Mouse (Mus musculus): ENCODE results near the gene Trnau1ap. TPM values are rescaled to one million over a fixed set of nuclear protein-coding genes. Genes with fewer than 3 reads are reported as not detected.

Gene Trnau1ap
- polyA plus RNA-seq, 1 experiment from 2014 or later = 26.9 TPM

- Histone ChIP-seq H3K9me3 (replicated peaks; ENCODE audit: control insufficient read depth, low read length) (no peaks in the 10 kb centered on the region), H3K9ac (ENCODE audit: low read depth, low read length) (no peak overlapping the region), H3K27me3 (ENCODE audit: control insufficient read depth, insufficient read depth, low read depth, low read length) (no peaks in the 10 kb centered on the region), H3K4me2 (ENCODE audit: low read depth, low read length) (no peak overlapping the region), H3K4me1 (ENCODE audit: control insufficient read depth, low read depth, low read length) (peaks cover 46% of the 10 kb centered on the region), H3K4me3 (ENCODE audit: low read depth, low read length) (no peak overlapping the region), H3K27ac (ENCODE audit: low read length) (no peak overlapping the region), H3K36me3 (ENCODE audit: control insufficient read depth, insufficient read depth) (peaks cover 35% of the 10 kb centered on the region)
- 76% methylated on average over 3 of the region's 3 CpGs for WGBS (ENCODE audit: insufficient replicate concordance)
- no peak for ATAC-seq (ENCODE audit: low read depth)
Observed at GRCm38 (mm10) chr4:132355403-132355802, 26.1 kb upstream of the Trnau1ap start.

GRCm38 (mm10) chr4:132354571-132354970 is 25.2 kb upstream of the Trnau1ap start:
- Histone ChIP-seq H3K4me2 (ENCODE audit: low read depth, low read length) (no peak overlapping the region), H3K36me3 (ENCODE audit: control insufficient read depth, insufficient read depth) (peaks cover 30% of the 10 kb centered on the region), H3K4me3 (ENCODE audit: low read depth, low read length) (no peak overlapping the region), H3K27ac (ENCODE audit: low read length) (peak overlapping the region; percentile 95), H3K9ac (ENCODE audit: low read depth, low read length) (no peak overlapping the region), H3K9me3 (replicated peaks; ENCODE audit: control insufficient read depth, low read length) (no peaks in the 10 kb centered on the region), H3K27me3 (ENCODE audit: control insufficient read depth, insufficient read depth, low read depth, low read length) (no peaks in the 10 kb centered on the region), H3K4me1 (ENCODE audit: control insufficient read depth, low read depth, low read length) (peaks cover 46% of the 10 kb centered on the region)
- WGBS (ENCODE audit: insufficient replicate concordance) = 83% methylated on average over 4 of the region's 4 CpGs
- no peak for ATAC-seq (ENCODE audit: low read depth)

DNA sequence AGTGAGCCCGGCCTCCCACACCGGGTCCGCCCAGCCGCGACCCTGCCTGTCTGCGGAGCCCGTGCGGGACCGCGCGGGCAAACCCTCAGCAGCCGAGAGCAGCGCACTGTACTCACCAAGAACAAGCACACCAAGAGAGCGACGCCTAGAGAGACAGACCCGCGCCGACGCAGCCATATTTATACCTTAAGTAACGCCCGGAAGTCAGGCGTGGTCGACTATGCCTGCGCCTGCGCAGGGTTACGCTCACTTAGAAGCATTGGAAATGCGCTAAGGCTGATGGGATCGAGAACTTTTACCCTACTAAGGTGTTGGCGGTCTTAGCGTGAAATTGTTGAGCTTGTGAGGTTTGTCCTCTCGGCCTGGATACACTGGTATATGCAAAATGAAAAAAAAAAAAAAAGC is 24.1 kb upstream of the Trnau1ap start, which contains the start of gene Rcc1:
TSS of gene Rcc1 (minus strand) at position 125 of the 405 bp plus-strand sequence.
- H3K36me3 ChIP-seq (ENCODE audit: control insufficient read depth, insufficient read depth) = peaks cover 27% of the 10 kb centered on the region
- H3K4me3 ChIP-seq (ENCODE audit: low read depth, low read length) = peak within 1 kb of the TSS; percentile 88
- H3K9me3 ChIP-seq (replicated peaks; ENCODE audit: control insufficient read depth, low read length) = no peaks in the 10 kb centered on the region
- H3K27me3 ChIP-seq (ENCODE audit: control insufficient read depth, insufficient read depth, low read depth, low read length) = no peaks in the 10 kb centered on the region
- peak within 1 kb of the TSS; percentile 74 for H3K4me2 ChIP-seq (ENCODE audit: low read depth, low read length)
- H3K27ac ChIP-seq (ENCODE audit: low read length) = peak within 1 kb of the TSS; percentile 95
- H3K9ac ChIP-seq (ENCODE audit: low read depth, low read length) = peak within 1 kb of the TSS; percentile 93
- peaks cover 46% of the 10 kb centered on the region for H3K4me1 ChIP-seq (ENCODE audit: control insufficient read depth, low read depth, low read length)
- ATAC-seq (ENCODE audit: low read depth) = peak; percentile 88
- WGBS (ENCODE audit: insufficient replicate concordance) = under 1% methylated on average over 31 of the region's 31 CpGs

GRCm38 (mm10) chr4:132352739-132353138 is 23.4 kb upstream of the Trnau1ap start:
- H3K4me3 ChIP-seq (ENCODE audit: low read depth, low read length) = peak overlapping the region; percentile 88
- under 1% methylated on average over 14 of the region's 14 CpGs for WGBS (ENCODE audit: insufficient replicate concordance)
- peaks cover 46% of the 10 kb centered on the region for H3K4me1 ChIP-seq (ENCODE audit: control insufficient read depth, low read depth, low read length)
- peak overlapping the region; percentile 93 for H3K9ac ChIP-seq (ENCODE audit: low read depth, low read length)
- no peaks in the 10 kb centered on the region for H3K9me3 ChIP-seq (replicated peaks; ENCODE audit: control insufficient read depth, low read length)
- H3K36me3 ChIP-seq (ENCODE audit: control insufficient read depth, insufficient read depth) = peaks cover 20% of the 10 kb centered on the region
- ATAC-seq (ENCODE audit: low read depth) = no peak
- H3K4me2 ChIP-seq (ENCODE audit: low read depth, low read length) = peak overlapping the region; percentile 74
- H3K27ac ChIP-seq (ENCODE audit: low read length) = peak overlapping the region; percentile 95
- H3K27me3 ChIP-seq (ENCODE audit: control insufficient read depth, insufficient read depth, low read depth, low read length) = no peaks in the 10 kb centered on the region

- Histone ChIP-seq H3K27ac (ENCODE audit: low read length) (peak overlapping the region; percentile 65), H3K4me1 (ENCODE audit: control insufficient read depth, low read depth, low read length) (peaks cover 38% of the 10 kb centered on the region)
Observed at GRCm38 (mm10) chr4:132351401-132351800, 22.1 kb upstream of the Trnau1ap start.

GRCm38 (mm10) chr4:132350854-132351253 is 21.5 kb upstream of the Trnau1ap start:
- no peak for ATAC-seq (ENCODE audit: low read depth)
- no peak overlapping the region for H3K4me3 ChIP-seq (ENCODE audit: low read depth, low read length)
- no peak overlapping the region; the same call in 1 of the 2 replicates for H3K9ac ChIP-seq (ENCODE audit: low read depth, low read length)
- peak overlapping the region; percentile 65 for H3K27ac ChIP-seq (ENCODE audit: low read length)
- no peaks in the 10 kb centered on the region for H3K9me3 ChIP-seq (replicated peaks; ENCODE audit: control insufficient read depth, low read length)
- no peaks in the 10 kb centered on the region for H3K27me3 ChIP-seq (ENCODE audit: control insufficient read depth, insufficient read depth, low read depth, low read length)
- peaks cover 14% of the 10 kb centered on the region for H3K36me3 ChIP-seq (ENCODE audit: control insufficient read depth, insufficient read depth)
- WGBS (ENCODE audit: insufficient replicate concordance) = 56% methylated on average over 3 of the region's 3 CpGs
- H3K4me2 ChIP-seq (ENCODE audit: low read depth, low read length) = no peak overlapping the region
- H3K4me1 ChIP-seq (ENCODE audit: control insufficient read depth, low read depth, low read length) = peaks cover 33% of the 10 kb centered on the region

More at GRCm38 (mm10) chr4:132351401-132351800, 22.1 kb upstream of the Trnau1ap start:
- Histone ChIP-seq H3K4me3 (ENCODE audit: low read depth, low read length) (peak overlapping the region; percentile 88), H3K9ac (ENCODE audit: low read depth, low read length) (peak overlapping the region; percentile 93), H3K27me3 (ENCODE audit: control insufficient read depth, insufficient read depth, low read depth, low read length) (no peaks in the 10 kb centered on the region), H3K36me3 (ENCODE audit: control insufficient read depth, insufficient read depth) (peaks cover 14% of the 10 kb centered on the region), H3K4me2 (ENCODE audit: low read depth, low read length) (peak overlapping the region; percentile 74), H3K9me3 (replicated peaks; ENCODE audit: control insufficient read depth, low read length) (no peaks in the 10 kb centered on the region)
- 26% methylated on average over 1 of the region's 1 CpGs for WGBS (ENCODE audit: insufficient replicate concordance)
- no peak for ATAC-seq (ENCODE audit: low read depth)

DNA sequence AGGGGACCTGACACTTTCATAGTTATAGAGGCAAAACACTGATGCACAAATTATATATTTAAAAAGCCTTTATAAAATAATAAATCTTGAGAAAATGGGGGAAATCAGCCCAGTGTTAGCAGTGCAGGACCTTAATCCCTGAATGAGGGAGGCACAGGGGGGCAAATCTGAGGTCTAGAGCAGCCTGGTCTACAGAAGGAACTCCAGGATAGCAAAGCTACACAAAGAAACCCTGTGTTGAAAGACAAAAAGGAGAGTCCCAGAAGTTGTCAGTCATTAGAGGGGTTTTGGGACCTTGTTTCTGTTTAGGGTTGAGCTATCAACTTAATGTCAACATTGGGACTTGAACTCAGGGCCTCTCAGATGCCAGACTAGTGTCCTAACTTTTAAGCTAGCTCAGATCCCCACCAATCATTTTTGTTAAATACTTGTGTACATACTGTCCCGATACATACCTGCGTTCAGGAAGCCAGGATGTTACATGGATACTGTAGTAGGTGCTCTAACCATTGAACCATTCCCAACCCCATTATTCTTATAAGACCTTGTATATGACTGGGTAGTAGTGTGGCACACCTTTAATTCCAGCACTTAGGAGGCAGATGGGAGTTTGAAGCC is 20.9 kb upstream of the Trnau1ap start:
- H3K27ac ChIP-seq (ENCODE audit: low read length) = no peak overlapping the region
- WGBS (ENCODE audit: insufficient replicate concordance) = 21% methylated on average over 2 of the region's 2 CpGs

GRCm38 (mm10) chr4:132349495-132350122 is 20.3 kb upstream of the Trnau1ap start:
- no peak overlapping the region for H3K27ac ChIP-seq (ENCODE audit: low read length)
- ATAC-seq (ENCODE audit: low read depth) = no peak
- no peak overlapping the region for H3K4me3 ChIP-seq (ENCODE audit: low read depth, low read length)
- H3K36me3 ChIP-seq (ENCODE audit: control insufficient read depth, insufficient read depth) = peaks cover 14% of the 10 kb centered on the region
- H3K4me2 ChIP-seq (ENCODE audit: low read depth, low read length) = no peak overlapping the region
- no peak overlapping the region for H3K9ac ChIP-seq (ENCODE audit: low read depth, low read length)
- WGBS (ENCODE audit: insufficient replicate concordance) = 41% methylated on average over 3 of the region's 3 CpGs
- H3K27me3 ChIP-seq (ENCODE audit: control insufficient read depth, insufficient read depth, low read depth, low read length) = no peaks in the 10 kb centered on the region
- no peaks in the 10 kb centered on the region for H3K9me3 ChIP-seq (replicated peaks; ENCODE audit: control insufficient read depth, low read length)
- H3K4me1 ChIP-seq (ENCODE audit: control insufficient read depth, low read depth, low read length) = peaks cover 29% of the 10 kb centered on the region

More for the DNA sequence above, 20.9 kb upstream of the Trnau1ap start:
- H3K4me3 ChIP-seq (ENCODE audit: low read depth, low read length) = no peak overlapping the region
- H3K9ac ChIP-seq (ENCODE audit: low read depth, low read length) = no peak overlapping the region
- no peak overlapping the region for H3K4me2 ChIP-seq (ENCODE audit: low read depth, low read length)
- H3K9me3 ChIP-seq (replicated peaks; ENCODE audit: control insufficient read depth, low read length) = no peaks in the 10 kb centered on the region
- H3K27me3 ChIP-seq (ENCODE audit: control insufficient read depth, insufficient read depth, low read depth, low read length) = no peaks in the 10 kb centered on the region
- H3K4me1 ChIP-seq (ENCODE audit: control insufficient read depth, low read depth, low read length) = peaks cover 30% of the 10 kb centered on the region
- peaks cover 14% of the 10 kb centered on the region for H3K36me3 ChIP-seq (ENCODE audit: control insufficient read depth, insufficient read depth)
- no peak for ATAC-seq (ENCODE audit: low read depth)

DNA sequence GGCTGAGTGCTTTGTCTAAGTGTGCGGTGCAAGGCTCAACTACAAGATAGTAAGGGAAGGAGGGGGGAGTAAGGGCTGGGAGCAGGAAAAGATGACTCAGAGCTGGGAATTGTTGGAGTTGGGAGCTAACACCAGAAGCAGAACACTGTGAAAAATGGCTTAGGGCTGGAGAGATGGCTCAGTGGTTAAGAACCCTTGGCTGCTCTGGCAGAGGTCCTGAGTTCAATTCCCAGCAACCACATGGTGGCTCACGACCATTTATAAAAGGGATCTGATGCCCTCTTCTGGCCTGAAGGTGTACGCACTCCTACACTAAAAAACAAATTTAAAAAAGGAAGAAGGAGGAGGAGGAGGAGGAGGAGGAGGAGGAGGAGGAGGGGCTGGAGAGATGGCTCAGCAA is 17.3 kb upstream of the Trnau1ap start:
- H3K4me1 ChIP-seq (ENCODE audit: control insufficient read depth, low read depth, low read length) = peaks cover 40% of the 10 kb centered on the region
- H3K36me3 ChIP-seq (ENCODE audit: control insufficient read depth, insufficient read depth) = peaks cover 10% of the 10 kb centered on the region
- no peak overlapping the region for H3K4me3 ChIP-seq (ENCODE audit: low read depth, low read length)
- no peaks in the 10 kb centered on the region for H3K9me3 ChIP-seq (replicated peaks; ENCODE audit: control insufficient read depth, low read length)
- no peak overlapping the region for H3K4me2 ChIP-seq (ENCODE audit: low read depth, low read length)
- H3K27ac ChIP-seq (ENCODE audit: low read length) = no peak overlapping the region
- ATAC-seq (ENCODE audit: low read depth) = no peak
- H3K9ac ChIP-seq (ENCODE audit: low read depth, low read length) = no peak overlapping the region
- WGBS (ENCODE audit: insufficient replicate concordance) = 36% methylated on average over 3 of the region's 3 CpGs
- no peaks in the 10 kb centered on the region for H3K27me3 ChIP-seq (ENCODE audit: control insufficient read depth, insufficient read depth, low read depth, low read length)
